Mouse (Mus musculus): ENCODE measurements around the gene Ralbp1. TPM values are rescaled to one million over a fixed set of nuclear protein-coding genes. Genes with fewer than 3 reads are reported as not detected.

Ralbp1 gene
- total RNA-seq, 2 experiments from 2014 or later = 37.8 to 38.6 TPM

- intact Hi-C loops (cut with DNase I) = no loop called here
- DNase-seq (ENCODE audit: low spot score) = no peak
Measured at GRCm38 (mm10) chr17:65903011-65903410, 17.4 kb upstream of the Ralbp1 start.

DNA sequence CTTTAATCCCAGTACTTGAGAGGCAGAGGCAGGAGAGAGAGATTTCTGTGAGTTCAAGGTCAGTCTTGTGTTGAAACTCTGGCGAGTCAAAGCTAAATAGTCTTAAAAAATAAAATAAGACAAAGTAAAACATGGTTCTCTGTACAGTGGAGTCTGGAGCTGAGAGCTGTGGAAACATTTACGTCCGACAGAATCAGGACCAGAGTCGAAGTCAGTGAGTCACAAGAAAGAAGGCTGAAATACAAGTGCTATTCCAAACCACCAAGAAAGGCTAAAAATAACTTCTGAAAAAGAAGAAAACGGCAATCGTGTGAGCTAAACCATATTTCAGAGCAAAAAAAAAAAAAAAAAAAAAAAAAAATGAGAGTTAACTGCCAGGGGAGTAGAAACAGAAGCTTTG, 16.7 kb upstream of the Ralbp1 start:
- intact Hi-C loops (cut with DNase I) = no loop called here
- DNase-seq (ENCODE audit: low spot score) = no peak

GRCm38 (mm10) chr17:65896016-65896415, 10.4 kb upstream of the Ralbp1 start:
- intact Hi-C loops (cut with DNase I) = no loop called here
- DNase-seq (ENCODE audit: low spot score) = no peak

DNA sequence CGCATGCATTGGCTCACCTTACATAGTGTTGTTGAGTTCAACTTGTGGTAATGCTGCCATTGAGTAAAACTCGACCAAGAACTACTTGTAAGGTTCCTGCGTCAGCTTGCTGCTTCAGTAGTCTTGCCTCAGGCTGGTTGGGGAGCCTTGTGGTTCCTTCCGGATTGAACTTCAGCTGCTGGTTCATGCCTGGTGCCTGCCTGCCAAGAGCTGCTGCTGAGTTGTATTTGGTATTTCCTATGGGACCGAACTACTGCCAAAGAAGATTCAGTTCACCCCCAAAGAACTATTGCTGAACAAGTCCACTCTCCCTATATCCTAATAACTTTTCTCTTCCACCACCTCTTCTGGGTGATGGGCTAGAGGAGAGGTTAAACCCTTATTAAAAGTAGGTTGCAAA, 3.9 kb upstream of the Ralbp1 start:
- no peak for DNase-seq (ENCODE audit: low spot score)
- intact Hi-C loops (cut with DNase I) = loop anchor here (5.0 kb wide), 1 partner anchor 63 kb away; the partner anchor contains the start of gene Twsg1

GRCm38 (mm10) chr17:65886571-65886970, 973 bp upstream of the Ralbp1 start:
- intact Hi-C loops (cut with DNase I) = loop anchor here (5.0 kb wide), 1 partner anchor 66 kb away; the partner anchor contains the start of gene Twsg1
- DNase-seq (ENCODE audit: low spot score) = no peak

DNA sequence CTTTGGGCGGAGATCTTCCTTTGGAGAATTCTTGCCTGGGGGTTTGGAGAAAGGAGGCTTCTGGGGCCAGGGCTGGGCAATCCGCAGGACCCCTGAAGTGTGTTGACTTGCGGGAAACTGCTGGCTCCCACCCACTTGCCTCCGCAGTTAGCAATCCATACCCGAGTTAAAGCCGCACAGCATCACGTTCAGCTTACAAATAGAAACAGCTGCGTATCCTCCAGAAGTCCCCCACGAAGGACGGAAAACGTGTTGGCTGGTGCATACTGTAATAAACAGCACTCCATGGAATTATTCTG, 251 bp downstream of the Ralbp1 start:
- DNase-seq (ENCODE audit: low spot score) = no peak
- intact Hi-C loops (cut with DNase I) = loop anchor here (5.0 kb wide), 1 partner anchor 67 kb away; the partner anchor contains the start of gene Twsg1

- intact Hi-C loops (cut with DNase I) = loop anchor here (5.0 kb wide), 2 partner anchors 32 to 67 kb away; partner anchors contain the start of gene Twsg1
- peak; percentile 100 for DNase-seq (ENCODE audit: low spot score)
Measured at GRCm38 (mm10) chr17:65884691-65885397, 754 bp downstream of the Ralbp1 start.

DNA sequence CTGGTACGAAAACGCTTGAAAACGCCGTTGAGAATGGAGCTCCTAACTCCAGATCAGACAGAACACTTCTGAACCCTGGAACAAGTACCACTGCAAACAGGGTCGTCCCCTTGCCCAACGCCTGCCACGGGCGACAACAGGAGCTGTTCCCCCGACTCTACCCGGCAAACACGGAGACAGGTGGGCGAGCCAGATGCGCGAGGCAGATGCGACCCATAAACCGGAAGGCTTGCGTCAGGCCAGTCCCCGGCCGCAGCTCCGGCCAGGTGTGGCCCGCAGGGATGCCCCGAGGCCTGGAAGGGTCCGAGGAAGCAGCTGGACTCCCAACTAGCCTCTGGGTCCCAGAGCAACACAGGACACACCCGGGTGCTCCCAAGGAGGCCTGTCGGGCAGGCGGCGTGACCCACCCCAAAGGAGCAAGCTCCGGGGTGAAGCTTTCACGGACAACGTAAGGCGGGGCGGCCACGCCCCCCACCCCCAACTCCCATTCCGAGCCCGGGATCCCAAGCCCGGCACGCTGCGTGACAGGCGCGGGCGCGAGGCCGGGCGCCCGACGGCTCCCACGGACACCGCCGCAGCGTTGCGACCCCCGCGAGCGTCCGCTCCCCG, 1.4 kb downstream of the Ralbp1 start:
- intact Hi-C loops (cut with DNase I) = loop anchor here (5.0 kb wide), 1 partner anchor 33 kb away; no protein-coding TSS in a partner anchor
- peak; percentile 25 for DNase-seq (ENCODE audit: low spot score)

GRCm38 (mm10) chr17:65877026-65877425, 8.6 kb downstream of the Ralbp1 start:
- intact Hi-C loops (cut with DNase I) = no loop called here

GRCm38 (mm10) chr17:65873834-65874233, 11.8 kb downstream of the Ralbp1 start:
- intact Hi-C loops (cut with DNase I) = no loop called here
- no peak for DNase-seq (ENCODE audit: low spot score)

More at GRCm38 (mm10) chr17:65877026-65877425, 8.6 kb downstream of the Ralbp1 start:
- DNase-seq (ENCODE audit: low spot score) = no peak

DNA sequence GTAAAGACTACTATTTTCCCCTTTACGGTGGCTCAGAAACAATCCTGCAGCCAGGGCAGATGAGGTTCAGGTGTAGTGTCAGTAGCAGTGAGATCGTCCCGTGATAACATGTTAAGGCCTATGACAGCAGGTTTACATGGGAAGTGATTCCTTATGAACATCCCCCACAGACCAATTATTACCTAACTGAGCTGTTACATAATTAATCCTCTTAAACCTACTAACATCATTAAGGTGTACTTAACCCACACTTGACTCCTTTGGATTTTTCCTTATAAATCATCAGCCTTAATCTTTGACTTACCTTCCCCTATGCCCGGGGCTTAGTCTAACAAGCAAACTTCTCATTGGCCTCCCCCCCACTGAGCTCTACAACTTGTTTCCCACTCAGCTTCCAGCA, 12.4 kb downstream of the Ralbp1 start:
- intact Hi-C loops (cut with DNase I) = no loop called here
- no peak for DNase-seq (ENCODE audit: low spot score)

GRCm38 (mm10) chr17:65872652-65873051, 12.9 kb downstream of the Ralbp1 start:
- no peak for DNase-seq (ENCODE audit: low spot score)
- intact Hi-C loops (cut with DNase I) = no loop called here

- intact Hi-C loops (cut with DNase I) = no loop called here
- DNase-seq (ENCODE audit: low spot score) = no peak
Measured at GRCm38 (mm10) chr17:65872051-65872450, 13.5 kb downstream of the Ralbp1 start.

GRCm38 (mm10) chr17:65871641-65872041, 14.0 kb downstream of the Ralbp1 start:
- DNase-seq (ENCODE audit: low spot score) = no peak
- intact Hi-C loops (cut with DNase I) = loop anchor here (2.0 kb wide), 1 partner anchor 79 kb away; the partner anchor contains the start of gene Twsg1

GRCm38 (mm10) chr17:65870146-65870545, 15.5 kb downstream of the Ralbp1 start:
- peak; percentile 42 for DNase-seq (ENCODE audit: low spot score)
- intact Hi-C loops (cut with DNase I) = loop anchor here (2.0 kb wide), 1 partner anchor 81 kb away; the partner anchor contains the start of gene Twsg1

GRCm38 (mm10) chr17:65869720-65870119, 15.9 kb downstream of the Ralbp1 start:
- intact Hi-C loops (cut with DNase I) = loop anchor here (2.0 kb wide), 1 partner anchor 81 kb away; the partner anchor contains the start of gene Twsg1
- no peak for DNase-seq (ENCODE audit: low spot score)

- DNase-seq (ENCODE audit: low spot score) = no peak
- intact Hi-C loops (cut with DNase I) = no loop called here
Measured at GRCm38 (mm10) chr17:65867996-65868395, 17.6 kb downstream of the Ralbp1 start.

DNA sequence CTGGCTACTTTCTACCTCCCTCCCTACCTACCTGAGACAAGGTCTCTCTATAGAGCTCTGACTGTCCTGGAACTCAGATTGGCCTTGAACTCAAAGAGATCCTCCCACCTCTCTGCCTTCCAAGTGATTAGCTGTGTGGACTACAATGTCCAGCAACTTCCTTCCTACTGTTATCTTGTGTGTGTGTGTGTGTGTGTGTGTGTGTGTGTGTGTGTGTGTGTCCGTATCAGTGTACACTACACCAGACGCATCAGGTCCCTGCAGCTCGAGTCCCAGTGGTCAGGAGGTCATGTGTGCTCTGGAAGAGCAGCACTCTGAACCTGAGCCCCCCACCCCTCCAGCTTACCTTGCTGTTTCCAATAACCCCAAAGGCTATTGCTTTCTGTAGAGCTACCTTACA, 19.4 kb downstream of the Ralbp1 start:
- no peak for DNase-seq (ENCODE audit: low spot score)
- intact Hi-C loops (cut with DNase I) = no loop called here

GRCm38 (mm10) chr17:65865265-65865664, 20.3 kb downstream of the Ralbp1 start:
- intact Hi-C loops (cut with DNase I) = loop anchor here (2.0 kb wide), 1 partner anchor 244 kb away; no protein-coding TSS in a partner anchor
- no peak for DNase-seq (ENCODE audit: low spot score)

DNA sequence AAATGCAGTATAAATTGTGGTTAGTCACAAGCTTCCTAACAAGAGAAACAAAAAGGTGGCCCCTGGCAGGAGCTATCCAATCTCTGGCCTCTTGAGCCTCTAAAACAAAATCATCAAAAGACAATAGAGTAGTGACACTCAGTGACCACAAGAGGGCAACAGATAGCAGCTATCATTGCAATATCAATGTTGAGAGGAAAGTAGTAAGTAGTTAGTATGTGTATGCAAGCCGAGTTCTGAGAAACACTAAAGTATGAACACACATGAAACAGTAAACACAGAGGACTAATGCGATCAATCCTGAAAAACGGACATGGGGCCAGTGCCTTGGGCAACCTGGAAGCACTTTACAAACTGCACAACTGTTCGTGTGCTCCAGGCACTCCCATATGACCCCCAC, 20.9 kb downstream of the Ralbp1 start:
- intact Hi-C loops (cut with DNase I) = loop anchor here (2.0 kb wide), 1 partner anchor 244 kb away; no protein-coding TSS in a partner anchor
- DNase-seq (ENCODE audit: low spot score) = no peak

DNA sequence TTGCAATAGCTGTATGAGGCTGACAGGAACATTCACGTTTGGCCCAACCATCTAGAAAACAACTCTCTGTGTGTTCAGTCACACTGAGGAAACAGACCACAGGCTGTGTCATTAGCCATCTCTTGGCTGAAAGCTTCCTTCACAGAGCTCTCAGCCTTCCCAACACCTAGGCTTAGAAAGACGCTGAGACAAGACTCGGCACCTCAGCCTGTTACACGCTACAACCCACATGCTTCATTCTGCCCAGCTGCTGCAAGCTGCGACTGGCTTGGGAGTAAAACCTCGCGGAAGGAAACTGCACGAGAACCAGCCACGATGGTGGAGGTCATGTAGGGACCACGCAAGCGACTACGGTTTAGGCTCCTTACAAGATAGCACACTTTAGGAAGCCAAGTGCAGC, 21.8 kb downstream of the Ralbp1 start:
- intact Hi-C loops (cut with DNase I) = loop anchor here (2.0 kb wide), 1 partner anchor 245 kb away; no protein-coding TSS in a partner anchor
- DNase-seq (ENCODE audit: low spot score) = no peak

Data from heart, postnatal 25 days (tissue).